Mouse (Mus musculus) heart, postnatal 0 days (tissue): ENCODE results near the gene Twf2.

Experiments
- CTCF ChIP-seq: IDR thresholded peaks from 2 replicates; pipeline ENCODE4 v1.5.1; 2016; ENCODE audit warnings: antibody characterized with exemption, control low read depth, low read depth
- EP300 ChIP-seq: IDR thresholded peaks from 2 replicates; pipeline ENCODE4 v1.6.1; 2016; ENCODE audit warnings: antibody characterized with exemption, low read depth

- no peak for TF ChIP-seq CTCF
- no peak for TF ChIP-seq EP300
These were observed 1.0 kb upstream of the Twf2 start for GRCm38 (mm10) chr9:106201895-106202294.
